Mouse (Mus musculus): Measurements from ENCODE around the gene Tpd52l1. TPM values are rescaled to one million over a fixed set of nuclear protein-coding genes. Genes with fewer than 3 reads are reported as not detected.

Tpd52l1 gene
- polyA plus RNA-seq, 1 experiment: 18.0 TPM

DNA sequence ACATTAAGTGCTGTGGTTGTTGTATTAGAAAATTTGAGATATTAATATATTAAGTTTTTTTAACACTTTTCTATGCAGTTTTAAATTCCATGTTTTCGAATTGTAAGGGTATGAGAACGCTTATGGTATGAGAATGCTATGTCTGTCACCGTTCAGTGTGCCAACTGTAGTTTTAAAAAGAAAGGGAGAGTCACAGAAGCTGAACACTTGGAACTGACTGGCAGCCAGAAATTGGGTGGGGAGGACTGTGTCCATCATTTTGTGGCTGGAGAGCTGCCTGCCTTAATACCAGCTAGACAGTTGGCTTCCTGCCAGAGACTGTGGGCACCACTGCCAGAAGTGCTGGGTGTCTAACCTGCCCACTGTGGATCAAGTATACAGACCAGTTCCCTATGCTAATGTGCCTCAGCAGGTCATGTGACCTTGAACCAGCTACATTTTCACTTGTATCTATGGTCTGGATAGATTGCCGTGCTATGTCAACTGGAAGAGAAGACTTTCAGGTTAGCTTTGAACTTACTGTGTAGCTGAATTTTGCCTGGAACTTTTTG is 114.5 kb downstream of the Tpd52l1 start:
- peak; percentile 73 for DNase-seq (ENCODE audit: low read depth)

DNA sequence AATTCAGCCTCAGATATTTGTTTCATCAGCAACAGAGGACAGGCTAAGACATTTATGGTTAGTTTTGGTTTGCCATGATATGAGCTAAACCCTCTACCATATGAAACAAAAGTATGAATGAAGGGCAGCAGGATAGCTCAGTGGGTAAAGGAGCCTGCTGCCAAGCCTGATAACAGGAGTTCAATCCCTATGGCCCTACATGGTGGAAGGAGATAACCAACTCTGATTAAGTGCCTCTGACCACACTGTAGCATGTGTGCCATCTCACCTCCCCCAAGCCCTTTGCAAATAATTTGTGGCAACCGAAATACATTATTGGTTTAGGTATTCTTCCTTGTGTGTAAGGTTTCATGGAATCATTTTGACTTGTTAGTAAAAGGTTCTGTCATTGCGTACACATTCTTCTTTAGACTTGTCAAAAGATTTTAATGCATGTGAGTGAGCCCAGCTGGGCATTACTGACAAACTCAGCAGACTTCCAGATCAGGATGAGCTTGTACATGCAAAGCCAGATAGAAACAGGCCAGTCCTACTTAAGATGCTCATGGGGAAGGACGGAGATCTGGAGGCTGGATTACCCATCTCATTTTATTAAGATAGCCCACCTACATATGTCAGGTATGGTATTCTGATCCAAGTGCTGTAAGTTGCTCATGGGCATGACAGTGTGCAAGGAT is 115.3 kb downstream of the Tpd52l1 start:
- DNase-seq (ENCODE audit: low read depth): no peak
- TF ChIP-seq POLR2A (IDR thresholded peaks at IDR 0.05; ENCODE audit: borderline replicate concordance, extremely low read depth, insufficient read depth, insufficient read length, poor library complexity, severe bottlenecking) (no peak), CTCF (IDR thresholded peaks at IDR 0.05; ENCODE audit: borderline replicate concordance, extremely low read depth, insufficient read depth, insufficient read length) (no peak)

More for the DNA sequence above, 114.5 kb downstream of the Tpd52l1 start:
- TF ChIP-seq CTCF (IDR thresholded peaks at IDR 0.05; ENCODE audit: borderline replicate concordance, extremely low read depth, insufficient read depth, insufficient read length) (no peak), POLR2A (IDR thresholded peaks at IDR 0.05; ENCODE audit: borderline replicate concordance, extremely low read depth, insufficient read depth, insufficient read length, poor library complexity, severe bottlenecking) (no peak)

DNA sequence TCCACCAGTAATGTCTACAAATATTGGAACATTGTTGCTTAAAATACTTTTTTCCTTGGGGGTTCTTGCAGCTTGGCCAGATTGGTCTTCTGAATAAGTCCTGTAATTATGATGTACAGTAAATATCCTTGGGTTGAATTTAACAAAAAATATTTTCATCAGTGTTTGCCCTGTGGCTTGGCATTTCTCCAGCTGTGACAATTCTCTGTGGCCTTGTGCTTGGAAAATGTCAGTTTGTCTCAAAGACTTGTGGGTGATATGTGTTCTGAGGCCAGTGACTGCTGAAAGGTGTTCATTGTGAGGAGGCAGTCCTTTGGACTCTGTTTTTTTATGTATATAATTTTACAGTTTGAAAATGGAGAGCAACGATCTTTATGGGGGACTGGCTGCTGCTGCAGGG is 116.3 kb downstream of the Tpd52l1 start:
- TF ChIP-seq POLR2A (IDR thresholded peaks at IDR 0.05; ENCODE audit: borderline replicate concordance, extremely low read depth, insufficient read depth, insufficient read length, poor library complexity, severe bottlenecking): no peak
- TF ChIP-seq CTCF (IDR thresholded peaks at IDR 0.05; ENCODE audit: borderline replicate concordance, extremely low read depth, insufficient read depth, insufficient read length): no peak

DNA sequence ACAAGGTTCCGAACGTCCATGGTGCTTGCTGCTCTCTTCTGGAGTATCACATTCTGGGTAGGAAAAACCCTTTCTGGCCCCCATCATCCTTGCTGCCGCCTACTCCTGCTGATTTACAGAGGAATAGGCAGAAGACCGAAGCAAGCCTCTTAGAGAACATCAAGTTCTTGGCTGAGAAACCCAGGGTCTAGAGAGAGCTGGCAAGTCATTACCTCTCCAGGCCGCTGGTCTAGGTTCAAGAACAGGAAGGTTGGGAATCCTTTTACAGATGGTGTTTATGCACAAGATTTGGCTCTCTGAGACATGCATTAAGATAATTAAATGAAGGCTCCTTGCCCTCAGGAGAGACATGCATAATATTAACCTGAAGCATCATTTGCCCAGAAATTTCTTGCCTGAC is 127.3 kb downstream of the Tpd52l1 start:
- no peak for DNase-seq (ENCODE audit: low read depth)
- no peak for TF ChIP-seq CTCF (IDR thresholded peaks at IDR 0.05; ENCODE audit: borderline replicate concordance, extremely low read depth, insufficient read depth, insufficient read length)

More for the DNA sequence above, 116.3 kb downstream of the Tpd52l1 start:
- no peak for DNase-seq (ENCODE audit: low read depth)

DNA sequence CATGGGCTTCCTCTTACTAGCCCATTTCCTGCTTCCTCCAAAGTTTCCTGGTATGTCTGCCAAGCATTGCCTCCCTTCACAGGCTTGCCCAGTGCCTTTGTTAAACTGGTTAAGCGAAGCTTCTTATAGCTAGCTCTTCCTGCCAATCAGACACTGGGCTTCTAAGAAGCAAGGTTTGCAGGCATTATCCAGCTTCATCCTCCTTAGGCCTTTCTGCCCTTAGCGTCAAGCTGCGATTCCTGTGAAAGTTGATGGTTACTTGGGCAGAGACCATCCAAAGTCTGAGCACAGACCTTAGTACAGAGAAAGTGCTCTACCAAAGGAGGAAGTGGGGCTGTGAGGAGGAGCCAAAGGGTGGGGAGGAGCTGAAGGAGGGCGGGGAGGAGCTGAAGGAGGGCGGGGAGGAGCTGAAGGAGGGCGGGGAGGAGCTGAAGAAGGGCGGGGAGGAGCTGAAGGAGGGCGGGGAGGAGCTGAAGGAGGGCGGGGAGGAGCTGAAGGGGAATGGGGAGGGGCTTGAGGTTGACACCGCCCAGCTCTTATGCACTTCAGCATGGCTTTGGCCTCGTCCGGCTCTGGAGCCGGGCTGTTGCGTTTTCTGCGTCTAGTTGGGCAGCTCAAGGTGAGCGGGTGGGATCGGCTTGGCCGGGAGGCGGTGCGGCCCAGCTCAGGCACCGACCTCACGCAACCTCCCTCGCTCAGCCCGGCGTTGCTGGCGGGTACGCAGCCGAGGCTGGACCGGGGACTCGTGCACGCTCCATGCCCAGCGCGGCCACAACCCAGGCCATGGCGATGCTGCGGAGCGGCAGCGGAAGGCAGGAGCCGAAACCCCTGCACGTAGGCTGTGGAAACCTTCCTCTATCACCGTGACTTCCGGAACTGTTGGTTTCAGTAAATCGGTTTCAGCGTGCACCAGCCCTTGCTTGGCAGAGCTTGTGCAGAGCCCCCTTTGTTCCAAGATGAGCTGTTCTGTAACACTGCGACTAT is 132.6 kb downstream of the Tpd52l1 start, which contains the start of gene Hddc2:
Hddc2 (plus strand) TSS at position 519 of the 984 bp plus-strand sequence.
- DNase-seq (ENCODE audit: low read depth): peak; percentile 94
- TF ChIP-seq CTCF (IDR thresholded peaks at IDR 0.05; ENCODE audit: borderline replicate concordance, extremely low read depth, insufficient read depth, insufficient read length) (no peak), POLR2A (IDR thresholded peaks at IDR 0.05; ENCODE audit: borderline replicate concordance, extremely low read depth, insufficient read depth, insufficient read length, poor library complexity, severe bottlenecking) (peak; percentile 63)

DNA sequence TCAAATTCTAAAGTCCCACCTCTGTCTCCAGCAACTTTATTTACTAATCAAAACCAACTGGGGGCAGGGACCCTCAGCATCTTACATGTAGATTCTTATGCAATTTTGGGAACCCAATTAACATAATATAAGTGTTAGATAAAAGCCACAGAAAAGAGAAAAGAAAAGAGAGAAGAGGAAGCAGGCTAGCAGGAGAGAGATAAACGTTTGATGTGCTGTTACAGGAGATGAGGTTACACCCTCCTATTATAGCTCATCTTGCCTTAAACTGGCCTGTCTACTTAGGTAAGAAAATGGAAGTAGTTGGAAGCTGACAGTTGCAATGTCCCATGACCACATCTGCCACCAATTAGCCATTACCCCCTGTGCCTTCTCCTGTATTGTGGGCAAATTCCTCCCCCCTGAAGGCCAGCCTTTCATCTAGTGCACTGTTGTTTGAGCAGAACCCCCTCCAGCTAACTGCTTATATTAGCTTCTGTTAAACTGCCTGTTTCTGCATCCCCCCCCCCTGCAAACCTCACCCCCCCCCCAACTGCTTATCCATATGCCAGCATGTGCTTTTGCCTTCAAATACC is 138.6 kb downstream of the Tpd52l1 start:
- DNase-seq (ENCODE audit: low read depth): no peak
- TF ChIP-seq CTCF (IDR thresholded peaks at IDR 0.05; ENCODE audit: borderline replicate concordance, extremely low read depth, insufficient read depth, insufficient read length) (no peak), POLR2A (IDR thresholded peaks at IDR 0.05; ENCODE audit: borderline replicate concordance, extremely low read depth, insufficient read depth, insufficient read length, poor library complexity, severe bottlenecking) (no peak)

DNA sequence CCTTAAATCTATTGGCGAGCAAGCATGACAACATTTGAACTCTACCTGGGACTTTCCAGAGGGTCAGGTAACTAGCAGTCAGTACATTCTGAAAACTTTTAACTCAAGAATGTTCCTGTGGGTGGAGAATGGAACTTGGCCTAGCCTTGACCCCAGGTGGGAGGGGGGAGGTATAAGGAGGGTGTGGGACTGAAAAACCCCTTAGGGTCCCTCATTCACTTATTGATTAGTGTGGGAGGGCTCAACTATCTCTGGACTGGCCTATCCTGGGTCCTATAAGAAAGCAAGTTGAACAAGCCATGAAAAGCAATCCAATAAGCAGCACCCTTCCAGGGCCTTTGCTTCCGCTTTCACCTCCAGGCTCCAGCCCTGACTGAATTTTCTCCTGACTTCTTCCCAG is 142.3 kb downstream of the Tpd52l1 start:
- TF ChIP-seq CTCF (IDR thresholded peaks at IDR 0.05; ENCODE audit: borderline replicate concordance, extremely low read depth, insufficient read depth, insufficient read length) (no peak), POLR2A (IDR thresholded peaks at IDR 0.05; ENCODE audit: borderline replicate concordance, extremely low read depth, insufficient read depth, insufficient read length, poor library complexity, severe bottlenecking) (no peak)
- no peak for DNase-seq (ENCODE audit: low read depth)

DNA sequence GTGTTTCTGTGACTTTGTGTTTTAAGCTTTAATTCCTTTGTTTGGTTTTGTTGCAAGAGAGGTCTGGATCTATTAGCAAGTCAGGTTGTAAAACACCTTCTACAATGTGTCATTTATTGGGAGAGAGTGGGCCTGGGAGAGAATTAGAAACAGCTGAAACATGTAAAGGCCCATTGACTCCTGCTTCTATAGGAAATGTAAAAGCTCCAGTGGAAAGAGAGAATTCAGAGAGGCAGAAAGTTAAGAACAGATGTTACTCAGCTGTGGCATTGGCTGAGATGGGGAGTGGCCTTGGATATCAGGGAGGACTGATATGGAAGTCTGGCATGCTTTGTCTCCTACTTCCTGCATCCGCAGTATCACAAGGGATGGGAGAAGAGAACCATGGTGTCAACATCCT is 145.5 kb downstream of the Tpd52l1 start:
- TF ChIP-seq CTCF (IDR thresholded peaks at IDR 0.05; ENCODE audit: borderline replicate concordance, extremely low read depth, insufficient read depth, insufficient read length) (no peak), POLR2A (IDR thresholded peaks at IDR 0.05; ENCODE audit: borderline replicate concordance, extremely low read depth, insufficient read depth, insufficient read length, poor library complexity, severe bottlenecking) (no peak)
- no peak for DNase-seq (ENCODE audit: low read depth)

DNA sequence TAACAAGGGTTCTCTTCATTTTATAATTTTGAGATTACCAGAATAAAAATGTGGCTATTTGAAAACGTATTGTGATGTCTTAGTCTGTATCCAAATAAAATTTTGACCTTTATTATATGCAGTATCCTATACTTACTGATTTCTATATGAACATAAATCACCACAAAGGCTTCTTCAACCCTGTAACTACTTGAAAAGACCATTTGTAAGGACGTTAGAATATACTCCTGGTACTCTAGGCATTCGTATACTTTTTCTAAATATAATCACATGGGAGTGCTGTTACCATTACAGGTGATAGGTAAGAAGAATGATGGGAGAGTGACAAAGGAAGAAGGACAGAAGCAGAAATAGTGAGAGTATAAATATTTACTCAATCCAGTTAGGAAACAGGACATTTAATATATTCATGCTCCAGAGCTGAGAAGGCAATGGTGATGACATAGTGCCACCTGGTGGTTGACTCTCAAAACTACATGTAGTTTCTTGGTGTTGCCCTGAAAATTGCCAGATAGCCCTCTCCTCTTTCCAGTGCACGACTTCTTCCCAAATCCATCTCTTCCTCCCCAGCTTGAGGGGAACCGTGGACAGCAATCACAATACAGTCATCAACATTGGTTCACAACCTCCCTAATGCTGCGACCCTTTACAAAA is 146.7 kb downstream of the Tpd52l1 start:
- DNase-seq (ENCODE audit: low read depth): peak; percentile 83

DNA sequence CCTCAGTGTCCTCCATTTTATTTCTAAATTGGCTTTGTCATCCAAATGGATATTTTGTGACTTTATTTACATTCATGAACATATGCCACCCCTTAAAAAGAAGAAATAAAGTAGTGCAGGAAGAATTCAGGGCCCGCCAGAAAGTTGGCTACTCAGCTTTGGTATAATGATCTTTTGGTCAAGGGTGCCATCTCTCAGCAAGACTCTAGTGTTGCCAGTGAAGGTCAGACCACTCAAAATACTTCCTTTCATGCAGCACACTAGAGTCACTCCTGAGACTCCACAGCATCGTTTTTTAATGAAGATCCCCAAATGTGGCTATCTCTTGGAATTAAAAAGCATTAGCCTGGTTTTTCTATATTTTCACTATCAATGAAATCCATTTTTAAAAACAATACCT is 147.5 kb downstream of the Tpd52l1 start:
- no peak for DNase-seq (ENCODE audit: low read depth)
- TF ChIP-seq CTCF (IDR thresholded peaks at IDR 0.05; ENCODE audit: borderline replicate concordance, extremely low read depth, insufficient read depth, insufficient read length) (no peak), POLR2A (IDR thresholded peaks at IDR 0.05; ENCODE audit: borderline replicate concordance, extremely low read depth, insufficient read depth, insufficient read length, poor library complexity, severe bottlenecking) (no peak)

More for the DNA sequence above, 146.7 kb downstream of the Tpd52l1 start:
- TF ChIP-seq CTCF (IDR thresholded peaks at IDR 0.05; ENCODE audit: borderline replicate concordance, extremely low read depth, insufficient read depth, insufficient read length) (peak; percentile 78; the same call in 1 of the 2 replicates), POLR2A (IDR thresholded peaks at IDR 0.05; ENCODE audit: borderline replicate concordance, extremely low read depth, insufficient read depth, insufficient read length, poor library complexity, severe bottlenecking) (no peak)

All from brain, embryonic 14.5 days (tissue).